Mouse (Mus musculus) intestine, embryonic 16.5 days (tissue): ENCODE measurements around the gene Abtb2. TPM values are rescaled to one million over a fixed set of nuclear protein-coding genes. Genes with fewer than 3 reads are reported as not detected.

Experiments
- ATAC-seq: fragments of 200-750 bp; cut with Nextera tagmentation; 2 replicates; pipeline ENCODE4 v1.8.0; 2017; ENCODE audit warnings: moderate TSS enrichment, moderate library complexity
- H3K27ac ChIP-seq: fragments of 300-500 bp; sonication (generic); 2 replicates; pipeline ENCODE4 v1.5.1; 2014; ENCODE audit warnings: mild to moderate bottlenecking, low read length
- H3K27me3 ChIP-seq: fragments of 300-500 bp; sonication (generic); replicated peaks from 2 replicates; pipeline ENCODE4 v1.6.1; 2014; ENCODE audit warnings: low read length, control low read depth, mixed read lengths; ENCODE audit not compliant: control insufficient read depth, insufficient read depth
- H3K36me3 ChIP-seq: fragments of 300-500 bp; sonication (generic); 2 replicates; pipeline ENCODE4 v1.6.1; 2014; ENCODE audit warnings: low read length, control low read depth; ENCODE audit not compliant: control insufficient read depth, insufficient read depth
- H3K4me1 ChIP-seq: fragments of 300-500 bp; sonication (generic); 2 replicates; pipeline ENCODE4 v1.6.1; 2014; ENCODE audit warnings: low read length, control low read depth, mixed read lengths; ENCODE audit not compliant: control insufficient read depth, insufficient read depth
- H3K4me2 ChIP-seq: fragments of 300-500 bp; sonication (generic); 2 replicates; pipeline ENCODE4 v1.6.1; 2014; ENCODE audit warnings: low read depth, low read length, control low read depth
- H3K4me3 ChIP-seq: fragments of 300-500 bp; sonication (generic); 2 replicates; pipeline ENCODE4 v1.5.1; 2014; ENCODE audit warnings: mild to moderate bottlenecking, low read length
- H3K9ac ChIP-seq: fragments of 300-500 bp; sonication (generic); 2 replicates; pipeline ENCODE4 v1.6.1; 2014; ENCODE audit warnings: low read depth, low read length
- H3K9me3 ChIP-seq: fragments of 300-500 bp; sonication (generic); 2 replicates; pipeline ENCODE4 v1.6.1; 2016; ENCODE audit warnings: low read length, control low read depth; ENCODE audit not compliant: control insufficient read depth
- WGBS: fragments of 180-500 bp; shearing (Covaris S2); extraction: QIAGEN DNeasy Blood & Tissue Kit; methylation state at CpG from one replicate; pipeline ENCODE4 v1.1.7; 2014; 5-methylcytosine and 5-hydroxymethylcytosine counted together
- polyA plus RNA-seq: library from polyadenylated mRNA; unstranded; fragments of >200 nt; fragmentation: Nextera tagmentation; extraction: Ambion mirVana; gene quantifications from 2 replicates; pipeline ENCODE4 v1.2.1, GENCODE M21; 2015

Gene Abtb2
- polyA plus RNA-seq, 1 experiment from 2014 or later = 4.7 TPM

DNA sequence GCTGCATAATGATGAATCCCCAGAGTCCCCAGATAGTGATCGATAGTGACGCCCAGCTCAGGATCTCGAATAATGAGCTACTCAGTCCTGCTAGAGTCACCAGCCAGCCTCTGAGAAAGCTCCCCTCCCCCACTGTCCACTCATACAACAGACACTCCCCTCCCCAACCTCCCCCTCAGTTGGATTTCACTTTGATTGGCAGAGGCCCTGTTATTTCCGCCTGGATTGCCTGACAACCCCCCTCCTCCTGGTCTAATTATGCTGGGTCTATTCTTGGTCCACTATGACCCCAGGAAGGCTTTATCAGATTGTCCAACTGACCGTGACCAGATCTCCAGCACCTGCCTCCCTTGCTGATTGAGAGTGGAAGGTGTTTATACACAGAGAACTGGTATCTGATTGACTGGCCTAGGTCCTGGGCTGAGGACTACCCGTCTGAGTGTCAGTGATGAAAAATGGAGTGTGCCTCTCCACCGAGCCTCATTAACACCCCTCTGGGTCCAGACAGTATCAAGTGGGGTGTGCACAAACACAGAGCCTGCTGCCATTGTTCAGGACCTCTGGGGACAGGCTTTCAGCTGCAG is 59.3 kb downstream of the Abtb2 start:
- Histone ChIP-seq H3K27ac (no peak overlapping the region), H3K4me3 (no peak overlapping the region), H3K4me1 (peaks cover 9% of the 10 kb centered on the region), H3K9me3 (no peaks in the 10 kb centered on the region), H3K27me3 (no peaks in the 10 kb centered on the region), H3K9ac (no peak overlapping the region), H3K36me3 (no peaks in the 10 kb centered on the region), H3K4me2 (no peak overlapping the region)
- WGBS = 33% methylated on average over 7 of the region's 7 CpGs
- 0 out of 2 replicates have a peak, but pooled peaks have one; percentile 23 for ATAC-seq

DNA sequence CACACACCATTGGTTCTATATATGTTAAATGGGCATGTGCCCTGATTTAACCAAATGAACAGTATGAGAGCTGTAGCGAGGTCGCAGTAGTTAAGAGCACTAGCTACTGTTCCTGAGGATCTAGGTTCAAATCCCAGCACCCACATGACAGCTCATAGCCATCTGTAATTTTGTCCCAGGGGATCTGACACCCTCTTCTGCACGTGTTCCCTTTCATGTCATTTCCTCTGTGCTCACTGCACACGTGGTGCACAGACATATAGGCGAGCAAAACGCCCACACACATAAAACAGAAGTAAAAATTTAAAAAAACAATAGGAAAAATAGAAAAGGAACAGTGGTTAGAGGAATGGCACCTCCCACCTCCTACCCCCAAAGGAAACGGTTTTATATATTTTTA is 61.0 kb downstream of the Abtb2 start:
- H3K9ac ChIP-seq = no peak overlapping the region
- no peaks in the 10 kb centered on the region for H3K27me3 ChIP-seq
- no peaks in the 10 kb centered on the region for H3K36me3 ChIP-seq
- ATAC-seq = no peak
- no peak overlapping the region for H3K4me3 ChIP-seq
- H3K4me2 ChIP-seq = no peak overlapping the region
- no peaks in the 10 kb centered on the region for H3K9me3 ChIP-seq
- no peak overlapping the region for H3K27ac ChIP-seq
- 80% methylated on average over 7 of the region's 7 CpGs for WGBS
- H3K4me1 ChIP-seq = peaks cover 14% of the 10 kb centered on the region

DNA sequence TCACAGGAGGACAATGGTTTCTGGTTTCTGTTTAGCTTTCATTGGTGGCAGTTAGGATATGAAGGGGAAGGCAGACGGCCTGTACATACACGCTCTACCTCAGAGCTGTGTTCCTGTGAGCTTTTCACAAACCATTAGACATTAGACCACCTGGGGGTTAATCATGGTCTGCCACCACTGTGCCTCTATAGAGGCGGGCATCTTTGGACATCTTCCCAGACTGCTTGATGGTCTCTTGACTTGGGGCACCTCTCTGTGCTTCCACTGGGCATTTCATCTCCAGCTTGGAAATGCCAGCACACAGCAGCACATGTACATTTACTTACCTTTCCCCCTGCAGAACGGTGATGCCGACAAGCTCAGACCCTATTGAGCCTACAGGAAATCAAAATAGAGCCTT is 63.8 kb downstream of the Abtb2 start:
- Histone ChIP-seq H3K4me1 (peaks cover 20% of the 10 kb centered on the region), H3K36me3 (no peaks in the 10 kb centered on the region), H3K9ac (no peak overlapping the region), H3K27ac (no peak overlapping the region), H3K27me3 (no peaks in the 10 kb centered on the region), H3K4me3 (no peak overlapping the region), H3K9me3 (no peaks in the 10 kb centered on the region), H3K4me2 (no peak overlapping the region)
- no peak for ATAC-seq
- 77% methylated on average over 5 of the region's 5 CpGs for WGBS

GRCm38 (mm10) chr2:103631293-103631717 is 65.2 kb downstream of the Abtb2 start:
- Histone ChIP-seq H3K4me1 (peaks cover 15% of the 10 kb centered on the region; the same call in 1 of the 2 replicates), H3K4me3 (no peak overlapping the region), H3K36me3 (no peaks in the 10 kb centered on the region), H3K9me3 (no peaks in the 10 kb centered on the region), H3K9ac (no peak overlapping the region), H3K27ac (no peak overlapping the region), H3K27me3 (no peaks in the 10 kb centered on the region), H3K4me2 (no peak overlapping the region)
- 63% methylated on average over 7 of the region's 7 CpGs for WGBS
- no peak for ATAC-seq

- Histone ChIP-seq H3K36me3 (no peaks in the 10 kb centered on the region), H3K4me2 (no peak overlapping the region), H3K27me3 (no peaks in the 10 kb centered on the region), H3K9me3 (no peaks in the 10 kb centered on the region), H3K9ac (no peak overlapping the region), H3K27ac (no peak overlapping the region; the same call in 1 of the 2 replicates), H3K4me3 (no peak overlapping the region), H3K4me1 (peaks cover 15% of the 10 kb centered on the region; the same call in 1 of the 2 replicates)
- WGBS = 69% methylated on average over 5 of the region's 6 CpGs
- ATAC-seq = peak; percentile 76
Observed at GRCm38 (mm10) chr2:103632136-103632925, 66.2 kb downstream of the Abtb2 start.

DNA sequence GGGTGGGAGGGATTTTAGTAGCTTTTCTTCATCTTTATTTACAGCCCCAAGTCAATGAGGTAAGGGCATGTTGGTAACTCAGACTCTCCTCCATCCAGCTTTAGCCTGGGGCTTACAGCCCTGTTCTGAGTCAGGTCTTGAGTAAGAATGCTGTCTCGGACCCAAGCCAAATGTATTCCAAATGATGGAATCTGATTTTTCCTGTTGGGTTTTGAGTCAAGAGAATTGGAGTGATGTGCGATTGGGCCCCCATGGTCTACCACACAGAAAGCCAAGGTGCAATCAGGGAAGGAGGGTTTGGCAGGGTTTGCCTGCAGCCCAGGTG is 66.8 kb downstream of the Abtb2 start:
- H3K9me3 ChIP-seq = no peaks in the 10 kb centered on the region
- H3K27ac ChIP-seq = no peak overlapping the region
- peaks cover 15% of the 10 kb centered on the region; the same call in 1 of the 2 replicates for H3K4me1 ChIP-seq
- H3K36me3 ChIP-seq = no peaks in the 10 kb centered on the region
- H3K27me3 ChIP-seq = no peaks in the 10 kb centered on the region
- ATAC-seq = no peak
- H3K4me3 ChIP-seq = no peak overlapping the region
- WGBS = 87% methylated on average over 2 of the region's 2 CpGs
- no peak overlapping the region for H3K9ac ChIP-seq
- no peak overlapping the region for H3K4me2 ChIP-seq

DNA sequence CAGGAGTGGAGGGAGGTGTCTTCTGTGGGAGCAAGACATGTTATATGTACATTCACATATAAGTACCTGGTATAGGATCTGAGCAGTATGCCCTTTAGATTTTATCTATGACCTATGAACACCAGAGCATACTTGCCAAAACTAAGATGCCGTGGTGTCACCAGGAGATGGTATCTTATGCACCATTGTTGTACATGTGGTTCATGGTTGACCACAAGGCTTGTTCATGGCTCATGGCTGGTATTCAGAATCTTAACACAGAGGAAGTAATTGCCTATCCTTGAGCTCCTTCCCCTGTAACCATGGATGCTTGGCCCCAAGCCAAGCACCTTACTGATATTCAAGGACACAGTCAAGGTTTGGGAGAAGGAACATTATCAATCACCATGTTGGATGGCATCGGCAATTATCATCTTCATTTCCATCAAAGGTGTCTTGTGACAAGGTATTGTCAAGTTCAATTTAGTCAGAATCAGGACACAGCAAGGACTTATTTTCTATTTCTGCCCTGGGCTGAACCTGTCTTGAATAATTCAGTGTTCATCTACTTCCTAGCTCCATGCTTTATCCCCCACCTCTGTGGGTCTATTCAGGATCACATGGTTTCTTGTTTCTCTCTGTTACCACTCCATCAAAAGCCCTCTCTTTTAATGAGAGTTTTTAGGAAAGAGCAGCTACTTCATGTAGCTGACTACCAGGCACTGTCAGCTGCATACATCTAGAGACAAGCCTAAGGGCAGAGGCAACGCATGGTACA is 69.8 kb downstream of the Abtb2 start:
- Histone ChIP-seq H3K27ac (no peak overlapping the region), H3K36me3 (no peaks in the 10 kb centered on the region), H3K9me3 (no peaks in the 10 kb centered on the region), H3K27me3 (no peaks in the 10 kb centered on the region), H3K4me2 (no peak overlapping the region), H3K4me1 (peaks cover 11% of the 10 kb centered on the region; the same call in 1 of the 2 replicates), H3K4me3 (no peak overlapping the region), H3K9ac (no peak overlapping the region)
- no peak for ATAC-seq
- WGBS = 94% methylated on average over 3 of the region's 3 CpGs

DNA sequence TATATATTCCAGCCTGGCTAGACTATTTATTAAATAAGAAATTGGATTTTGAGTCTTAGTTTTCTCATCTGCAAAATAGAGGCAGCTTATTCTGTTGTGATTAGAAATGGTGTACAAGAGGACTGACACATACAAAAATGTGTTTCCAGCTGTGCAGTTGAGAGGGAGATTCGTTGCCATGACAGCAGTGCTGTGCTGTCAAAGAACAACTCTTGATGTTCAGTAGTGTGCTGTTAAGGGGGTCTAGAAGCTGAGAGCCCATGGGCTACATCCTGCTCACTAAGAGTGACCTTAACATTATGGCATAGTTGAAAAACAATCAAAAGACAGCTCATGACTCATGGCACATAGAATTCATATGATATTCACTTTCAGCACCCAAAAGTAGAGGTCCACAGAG is 71.3 kb downstream of the Abtb2 start:
- WGBS = 74% methylated on average over 1 of the region's 1 CpGs
- H3K27ac ChIP-seq = no peak overlapping the region
- H3K4me1 ChIP-seq = peaks cover 4% of the 10 kb centered on the region; the same call in 1 of the 2 replicates
- no peaks in the 10 kb centered on the region for H3K9me3 ChIP-seq
- no peak overlapping the region for H3K9ac ChIP-seq
- ATAC-seq = no peak
- no peaks in the 10 kb centered on the region for H3K36me3 ChIP-seq
- no peak overlapping the region for H3K4me2 ChIP-seq
- no peak overlapping the region for H3K4me3 ChIP-seq
- no peaks in the 10 kb centered on the region for H3K27me3 ChIP-seq

DNA sequence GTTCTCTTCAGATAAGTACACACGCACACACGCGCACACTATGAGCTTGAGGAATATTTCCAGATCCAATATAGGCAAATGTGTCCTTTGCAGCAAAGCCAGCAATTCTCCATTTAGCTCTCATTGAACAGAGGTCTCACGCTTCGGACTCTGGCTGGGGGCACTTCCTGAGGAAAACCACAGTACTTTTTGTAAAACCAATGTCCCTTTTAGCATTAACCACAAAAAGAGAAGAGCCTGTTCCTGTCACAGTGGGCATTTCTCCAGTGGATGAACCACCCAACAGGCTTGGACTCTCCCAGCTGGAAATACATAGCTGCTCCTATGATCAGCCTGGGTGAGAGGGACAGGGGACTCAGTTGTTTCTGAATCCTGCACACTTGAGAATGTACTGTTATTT is 71.8 kb downstream of the Abtb2 start:
- ATAC-seq = no peak
- Histone ChIP-seq H3K9me3 (no peaks in the 10 kb centered on the region), H3K4me1 (no peaks in the 10 kb centered on the region), H3K36me3 (no peaks in the 10 kb centered on the region), H3K4me3 (no peak overlapping the region), H3K9ac (no peak overlapping the region), H3K27ac (no peak overlapping the region), H3K4me2 (no peak overlapping the region), H3K27me3 (no peaks in the 10 kb centered on the region)
- 94% methylated on average over 5 of the region's 5 CpGs for WGBS
